Mouse (Mus musculus): ENCODE results near the gene Gm12695. TPM values are rescaled to one million over a fixed set of nuclear protein-coding genes. Genes with fewer than 3 reads are reported as not detected.

Gene Gm12695
- total RNA-seq (2022) = not detected

DNA sequence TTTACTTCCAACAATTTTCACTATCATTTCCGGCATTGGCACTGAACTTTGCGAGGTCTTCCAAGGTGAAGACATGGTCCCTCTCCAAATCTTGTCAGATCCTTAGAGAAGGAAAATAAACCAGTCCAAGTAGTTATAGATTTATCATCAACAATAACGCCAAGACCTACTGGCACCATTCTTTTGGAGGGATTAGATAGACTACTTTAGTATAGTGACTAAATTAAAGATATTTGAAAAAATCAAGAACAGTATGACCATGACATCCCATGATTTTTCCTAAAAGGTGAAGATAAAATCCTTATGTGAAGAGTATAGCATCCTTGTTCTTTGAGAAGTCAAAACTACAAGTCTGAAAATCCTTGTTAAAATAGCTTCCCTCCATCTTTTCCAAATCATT lies at the start of gene Gm12695:
Gene Gm12695, minus strand, starts transcription at position 101 of the 400 bp plus-strand sequence.
- DNase-seq = no peak

DNA sequence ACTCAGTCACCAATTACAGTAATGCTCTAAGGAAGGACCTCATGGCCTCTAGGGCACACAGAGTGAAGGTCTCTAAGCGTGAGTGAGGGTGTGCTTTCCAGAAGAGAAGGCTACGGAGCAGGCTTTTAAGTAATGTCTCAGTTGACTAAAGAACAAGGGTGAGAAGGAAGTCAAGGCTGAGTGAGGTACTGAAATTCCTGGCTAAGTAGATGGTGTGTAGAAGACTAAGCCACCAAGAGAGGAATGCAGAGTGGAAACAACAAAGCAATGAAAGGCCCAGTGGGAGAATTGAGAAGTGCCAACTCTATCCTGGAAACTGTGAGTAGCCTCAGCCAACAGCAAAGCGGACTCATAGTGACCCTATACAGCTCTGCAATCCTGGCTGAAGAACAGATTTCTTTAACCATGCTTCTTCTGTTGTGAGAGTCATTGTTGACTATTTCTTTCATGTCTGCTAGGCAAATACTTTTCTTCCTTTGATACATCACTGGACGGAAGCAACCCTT lies 40.6 kb upstream of the Gm12695 start:
- DNase-seq = no peak

DNA sequence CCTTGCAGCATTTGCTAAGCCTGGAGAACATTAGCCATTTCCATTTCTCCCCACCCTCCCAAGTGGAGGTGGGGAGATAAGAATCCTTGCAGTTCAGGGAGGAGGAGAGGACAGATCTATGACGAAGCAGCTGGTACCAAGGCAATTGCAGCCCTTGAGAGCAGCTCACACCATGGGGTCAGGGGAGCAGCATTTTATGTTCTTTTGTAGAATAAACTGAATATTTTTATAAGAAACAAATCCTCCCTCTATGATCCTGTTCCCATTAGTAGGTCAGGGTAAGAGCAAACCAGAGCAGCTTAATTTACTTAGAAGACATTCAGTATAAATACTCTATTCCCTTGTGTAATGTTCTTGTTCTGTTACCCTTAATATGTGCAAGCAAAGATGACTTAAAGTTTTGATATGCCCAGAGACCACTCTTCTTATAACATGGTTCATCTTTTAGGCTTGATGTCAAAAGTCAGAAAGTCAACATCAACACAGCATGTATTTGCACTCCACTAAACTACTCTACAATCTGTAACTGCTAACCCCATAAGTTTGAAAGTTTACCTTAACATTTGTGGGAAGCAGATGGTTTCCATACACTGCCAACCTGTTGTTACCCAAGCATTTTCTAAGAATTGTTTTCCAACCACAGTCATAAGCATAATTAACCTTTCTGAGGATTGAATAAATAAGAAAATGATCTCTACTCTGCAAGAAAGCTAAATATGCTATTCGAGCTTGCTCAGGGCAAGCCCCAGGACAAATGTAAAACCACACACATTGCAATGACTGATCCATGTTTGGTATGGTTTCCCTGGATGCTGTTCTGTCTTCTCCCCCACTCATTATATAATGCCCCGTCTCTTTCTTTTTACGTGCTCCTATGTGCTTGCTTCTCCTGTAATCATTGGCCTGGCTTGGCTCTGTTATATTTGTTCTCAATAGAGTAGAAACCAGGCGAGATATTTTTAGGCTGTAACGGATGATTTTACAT lies 22.1 kb upstream of the Gm12695 start:
- DNase-seq = no peak

DNA sequence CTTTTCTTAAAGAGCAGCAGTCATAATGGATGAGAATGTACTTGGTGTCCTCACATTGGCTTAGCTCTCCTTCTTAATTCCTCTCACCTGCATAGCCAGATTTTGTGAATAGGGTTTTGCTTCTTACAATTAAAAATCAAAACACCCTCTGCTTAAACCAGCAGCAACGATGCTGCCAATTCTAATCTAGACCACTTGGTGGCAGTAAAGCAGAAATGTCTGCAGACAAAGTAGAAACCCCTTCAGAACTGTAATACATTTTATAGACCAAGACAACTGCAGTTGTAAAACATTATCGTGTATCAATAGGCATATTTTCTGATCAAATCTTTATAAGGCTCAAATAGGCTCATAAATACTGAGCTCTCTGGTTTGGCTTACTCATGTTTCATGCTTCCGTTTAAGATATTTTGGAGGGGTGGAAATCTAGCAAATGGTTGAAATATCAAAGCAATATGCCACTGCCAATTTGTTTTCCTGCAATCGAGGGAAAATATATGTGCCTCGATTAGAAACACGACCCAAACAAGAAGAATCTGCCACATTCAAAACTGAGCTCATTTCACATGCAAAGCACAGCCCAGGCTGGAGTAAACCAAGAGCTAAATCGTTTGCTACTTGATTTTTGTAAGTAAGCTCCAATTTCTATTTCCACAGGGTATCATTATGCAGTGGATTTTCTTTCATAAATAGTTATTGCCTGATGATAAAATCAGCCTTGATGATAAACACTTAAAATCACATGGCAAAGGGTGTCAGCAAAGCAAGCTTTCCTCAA lies 14.6 kb upstream of the Gm12695 start:
- DNase-seq = no peak

DNA sequence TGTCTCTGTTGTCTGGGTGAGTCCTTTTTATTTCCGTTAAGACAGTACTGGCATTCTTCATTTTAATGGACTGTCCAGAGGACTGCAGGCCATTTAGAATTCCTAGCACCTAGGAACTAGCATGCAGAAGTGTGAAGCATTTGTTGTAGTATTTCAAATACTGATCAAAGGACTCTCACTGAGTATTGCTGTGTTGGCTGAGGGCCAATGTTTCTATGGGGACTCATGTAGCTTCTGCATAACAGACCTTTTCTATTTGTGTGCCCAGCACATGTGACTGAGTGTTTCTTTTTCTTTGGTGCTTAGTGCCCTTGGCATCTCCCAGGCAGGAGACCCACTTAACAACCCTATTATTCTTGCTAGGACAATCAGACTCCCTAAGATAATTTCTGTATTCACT lies 12.6 kb upstream of the Gm12695 start:
- DNase-seq = no peak

DNA sequence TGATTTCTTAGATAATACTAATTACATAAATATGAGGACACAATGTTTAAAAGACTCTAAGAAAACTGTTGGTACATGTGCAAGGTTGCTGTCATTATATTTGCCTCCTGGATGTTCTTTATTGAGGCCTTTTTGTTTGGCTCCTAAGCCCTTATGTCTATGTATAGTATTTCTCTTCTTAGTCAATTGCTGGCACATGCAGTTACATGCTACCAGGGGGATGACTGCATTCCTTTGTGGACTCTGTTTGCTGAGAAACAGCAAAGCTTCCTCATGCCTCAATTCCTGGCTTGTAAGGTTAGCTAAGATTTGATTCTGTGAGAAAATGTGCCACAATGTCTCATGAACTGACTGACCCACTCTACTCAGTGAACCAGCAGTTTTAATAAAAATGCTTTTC lies 6.3 kb upstream of the Gm12695 start:
- DNase-seq = no peak

DNA sequence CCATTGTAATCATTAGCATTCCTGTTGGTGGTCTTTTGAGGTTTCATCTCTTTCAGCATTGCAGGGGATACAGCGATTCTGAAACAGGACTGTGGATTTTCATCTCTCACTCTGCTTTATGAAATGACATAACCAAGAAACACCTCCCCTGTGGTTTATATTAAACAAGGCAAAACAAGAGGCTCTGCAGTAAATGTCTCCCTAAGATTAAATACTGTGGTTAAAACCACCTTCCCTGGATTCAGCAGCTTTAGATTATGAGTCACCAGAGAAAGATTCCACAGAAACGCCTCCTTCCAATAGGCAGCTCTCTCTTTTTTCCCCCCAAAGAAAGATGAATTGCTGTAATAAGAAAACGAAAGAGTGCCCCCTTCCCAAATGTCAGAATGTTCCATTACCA lies 4.9 kb upstream of the Gm12695 start:
- DNase-seq = no peak

DNA sequence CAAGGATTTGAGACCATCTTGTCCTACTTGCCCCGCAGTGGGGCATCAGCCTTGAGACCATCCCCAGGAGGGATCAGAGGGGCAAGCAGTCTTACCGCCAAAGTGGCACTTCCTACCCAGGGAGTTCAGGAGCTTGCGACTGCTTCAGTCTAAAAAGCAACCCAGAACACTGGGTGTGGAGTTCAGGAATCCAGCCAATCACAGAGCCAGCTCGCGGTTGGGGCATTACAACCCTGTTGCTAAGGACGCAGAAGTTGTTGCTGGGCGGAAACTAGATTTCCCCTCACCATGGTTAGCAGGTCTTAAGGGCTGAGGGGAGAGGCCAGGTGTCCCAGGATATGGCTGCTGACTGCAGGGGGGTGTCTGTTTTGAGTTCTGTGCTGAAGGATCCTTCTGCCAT lies 1.6 kb upstream of the Gm12695 start:
- DNase-seq = no peak

DNA sequence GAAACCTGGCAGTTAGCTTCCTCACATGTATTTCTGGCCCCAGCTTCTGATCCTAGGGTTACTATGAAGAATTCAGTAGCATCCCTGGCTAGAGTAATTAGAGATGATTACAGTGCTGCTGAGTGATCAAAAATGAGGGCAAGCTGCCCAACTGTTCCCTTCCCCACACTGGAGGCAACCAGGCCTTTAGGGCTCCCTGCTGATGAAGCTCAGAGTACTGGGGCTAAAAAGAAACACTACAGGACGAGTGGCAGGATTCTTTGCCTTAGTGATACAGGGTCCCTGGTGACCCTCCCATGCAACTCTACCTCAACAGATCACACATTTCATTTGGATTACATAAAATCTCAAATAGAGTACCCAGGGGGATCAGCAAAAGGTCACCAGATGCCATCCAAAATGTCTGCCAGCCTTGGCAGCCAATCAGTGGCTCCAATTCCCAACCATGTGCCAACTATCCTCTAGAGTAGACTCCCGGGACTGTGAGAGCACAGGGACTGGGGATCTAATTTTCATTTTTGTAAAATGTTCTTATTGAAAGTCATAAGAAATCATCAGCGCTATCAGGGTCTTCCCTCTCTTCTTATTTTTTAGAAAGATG lies 11.9 kb downstream of the Gm12695 start:
- no peak for DNase-seq

DNA sequence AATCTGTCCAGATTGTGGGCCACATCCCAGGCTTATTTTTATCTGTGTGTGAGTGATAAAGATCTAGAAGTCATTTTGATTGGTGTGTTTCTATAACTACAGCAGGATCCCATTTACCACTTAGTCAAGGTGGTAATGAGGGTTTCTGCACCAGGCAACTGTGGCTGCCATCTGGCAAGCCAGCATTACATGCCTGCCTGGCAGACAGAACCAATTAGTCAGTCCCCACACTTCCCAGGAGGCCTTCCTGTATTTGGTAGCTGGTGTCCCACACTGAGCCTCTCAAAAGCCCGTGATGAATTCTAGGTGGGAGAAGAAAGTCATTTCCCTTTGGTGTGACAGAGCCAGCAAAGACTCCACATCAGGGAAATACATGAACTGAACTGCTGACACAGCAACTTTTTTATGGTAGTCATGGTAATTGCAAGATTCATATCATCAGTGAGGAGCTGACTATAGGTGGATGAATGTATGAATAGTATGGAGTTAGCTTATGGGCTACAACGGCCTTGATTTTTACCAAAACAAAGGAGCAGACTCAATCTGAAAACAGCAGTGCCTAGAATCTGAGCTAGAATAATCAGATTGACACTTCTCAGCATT lies 18.5 kb downstream of the Gm12695 start:
- DNase-seq = no peak

DNA sequence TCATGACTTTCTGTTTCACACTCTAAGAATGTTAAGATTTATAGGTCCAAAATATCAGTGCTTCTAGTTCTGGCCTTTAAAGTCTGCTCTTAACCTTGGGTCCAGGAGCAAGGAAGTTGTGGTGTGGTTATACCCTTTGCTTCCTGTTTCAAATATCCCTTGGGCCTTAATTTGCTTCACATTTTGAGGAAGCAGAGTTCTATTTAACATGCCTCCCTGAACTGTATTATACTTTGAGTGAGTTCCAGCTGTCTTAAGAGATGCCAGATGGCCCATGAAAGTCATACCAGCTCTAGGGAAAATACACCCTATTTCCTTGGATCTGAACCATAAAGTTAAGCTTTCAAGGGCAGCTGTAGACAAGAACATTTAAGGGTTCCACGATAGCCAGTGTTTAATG lies 33.0 kb downstream of the Gm12695 start:
- DNase-seq = no peak

DNA sequence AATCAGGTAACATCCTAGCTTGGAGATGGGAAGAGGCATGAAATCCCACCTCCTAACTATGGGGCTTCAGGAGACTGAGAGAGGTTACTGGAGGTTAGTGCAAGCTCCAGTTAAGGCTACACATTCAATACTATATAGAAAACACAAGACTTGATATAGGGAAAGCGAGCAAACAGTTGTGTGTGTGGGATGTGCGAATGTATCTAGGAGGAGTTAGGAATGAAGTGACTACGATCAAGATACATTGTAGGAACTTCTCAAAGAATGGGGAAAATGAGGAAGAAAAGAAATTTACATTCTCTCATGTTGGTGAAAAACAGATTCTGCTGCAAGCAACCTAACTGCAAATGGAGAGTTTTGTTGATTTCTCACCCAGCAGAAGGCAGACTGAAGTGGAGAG lies 44.5 kb downstream of the Gm12695 start:
- DNase-seq = no peak

DNA sequence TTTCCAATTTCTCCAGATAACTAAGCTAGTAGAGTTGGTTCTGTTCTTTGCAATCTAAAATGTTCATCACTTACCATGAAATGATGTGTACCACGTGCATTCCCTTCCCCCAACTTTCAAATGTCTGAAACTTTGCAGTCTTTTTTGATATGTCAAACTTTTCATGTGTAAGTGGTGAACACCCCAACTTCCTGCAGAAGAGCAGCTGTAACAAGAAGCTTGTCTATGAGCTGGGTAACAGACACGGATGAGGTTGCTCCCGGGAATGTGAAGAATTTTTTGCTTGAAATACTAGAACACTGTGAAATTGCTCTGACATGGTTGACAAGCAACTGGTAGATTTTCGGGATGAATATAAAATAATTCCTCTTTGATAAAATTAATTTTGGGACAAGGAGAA lies 55.7 kb downstream of the Gm12695 start:
- no peak for DNase-seq

DNA sequence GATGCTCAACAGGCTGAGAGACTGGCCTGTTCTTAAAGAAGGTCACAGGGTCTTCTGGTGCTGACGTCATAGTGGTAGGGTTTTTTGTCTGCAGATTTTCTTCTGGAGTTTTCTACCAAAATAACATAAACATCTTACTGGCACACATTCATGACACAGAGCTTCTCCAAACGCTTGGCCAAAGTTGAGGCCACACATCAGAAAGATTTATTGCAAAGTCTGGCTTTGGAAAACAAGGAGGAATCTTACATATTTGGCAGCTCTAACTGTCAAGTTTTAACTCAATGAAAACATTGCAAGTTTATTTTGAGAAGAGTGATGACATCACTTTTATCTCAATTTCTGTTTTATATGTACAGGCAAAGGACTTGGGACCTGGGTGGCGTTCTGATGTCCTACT lies 56.8 kb downstream of the Gm12695 start:
- no peak for DNase-seq

DNA sequence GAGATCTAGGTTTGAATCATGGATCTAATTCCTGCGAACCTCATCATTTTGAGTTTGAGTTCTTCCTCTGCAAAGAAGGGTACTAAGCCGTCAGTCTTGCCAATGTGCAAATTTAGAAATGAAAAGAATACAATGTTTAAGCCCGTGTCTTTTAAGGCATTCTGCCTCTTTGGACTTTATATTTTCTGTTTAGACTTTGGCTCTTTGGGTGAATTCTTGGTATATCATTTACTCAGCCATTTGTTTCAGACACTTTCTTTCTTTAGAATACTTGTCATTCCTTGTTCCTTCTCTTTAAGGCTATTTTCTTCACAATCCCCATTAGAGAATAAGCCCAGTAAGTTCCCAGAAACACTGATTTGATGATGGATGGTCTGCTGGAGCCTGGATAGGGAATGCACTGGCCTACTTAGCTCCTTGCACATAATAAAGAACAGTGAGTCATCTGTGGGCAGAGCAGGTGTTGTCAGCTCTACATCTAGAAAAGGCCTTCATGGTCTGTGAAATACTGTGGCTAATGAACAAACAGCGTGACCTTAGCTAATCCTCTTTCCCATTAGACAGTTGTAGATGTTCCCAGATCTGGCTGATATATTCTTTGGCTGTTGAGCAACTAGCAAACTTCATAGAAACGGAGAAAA lies 59.5 kb downstream of the Gm12695 start:
- DNase-seq = peak; percentile 7

DNA sequence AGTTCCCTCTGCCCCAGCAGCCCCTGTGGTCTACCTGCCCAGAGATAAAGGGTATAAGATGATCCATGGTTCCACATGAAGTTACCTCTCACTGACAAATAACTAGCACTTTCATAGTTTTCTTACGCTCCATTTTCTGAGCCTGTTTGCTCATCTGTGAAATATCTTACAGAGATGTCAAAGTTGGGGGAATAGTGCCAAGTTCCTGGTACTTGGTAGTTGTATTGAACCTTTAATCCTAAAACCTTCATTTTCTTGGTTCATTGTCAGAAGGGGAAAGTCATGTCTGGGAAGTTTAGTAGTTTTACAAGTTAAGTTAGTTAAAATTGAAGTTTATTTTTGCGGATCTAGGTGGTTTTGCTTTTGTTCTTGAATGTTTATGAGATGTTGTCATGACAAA lies 62.7 kb downstream of the Gm12695 start:
- no peak for DNase-seq

DNA sequence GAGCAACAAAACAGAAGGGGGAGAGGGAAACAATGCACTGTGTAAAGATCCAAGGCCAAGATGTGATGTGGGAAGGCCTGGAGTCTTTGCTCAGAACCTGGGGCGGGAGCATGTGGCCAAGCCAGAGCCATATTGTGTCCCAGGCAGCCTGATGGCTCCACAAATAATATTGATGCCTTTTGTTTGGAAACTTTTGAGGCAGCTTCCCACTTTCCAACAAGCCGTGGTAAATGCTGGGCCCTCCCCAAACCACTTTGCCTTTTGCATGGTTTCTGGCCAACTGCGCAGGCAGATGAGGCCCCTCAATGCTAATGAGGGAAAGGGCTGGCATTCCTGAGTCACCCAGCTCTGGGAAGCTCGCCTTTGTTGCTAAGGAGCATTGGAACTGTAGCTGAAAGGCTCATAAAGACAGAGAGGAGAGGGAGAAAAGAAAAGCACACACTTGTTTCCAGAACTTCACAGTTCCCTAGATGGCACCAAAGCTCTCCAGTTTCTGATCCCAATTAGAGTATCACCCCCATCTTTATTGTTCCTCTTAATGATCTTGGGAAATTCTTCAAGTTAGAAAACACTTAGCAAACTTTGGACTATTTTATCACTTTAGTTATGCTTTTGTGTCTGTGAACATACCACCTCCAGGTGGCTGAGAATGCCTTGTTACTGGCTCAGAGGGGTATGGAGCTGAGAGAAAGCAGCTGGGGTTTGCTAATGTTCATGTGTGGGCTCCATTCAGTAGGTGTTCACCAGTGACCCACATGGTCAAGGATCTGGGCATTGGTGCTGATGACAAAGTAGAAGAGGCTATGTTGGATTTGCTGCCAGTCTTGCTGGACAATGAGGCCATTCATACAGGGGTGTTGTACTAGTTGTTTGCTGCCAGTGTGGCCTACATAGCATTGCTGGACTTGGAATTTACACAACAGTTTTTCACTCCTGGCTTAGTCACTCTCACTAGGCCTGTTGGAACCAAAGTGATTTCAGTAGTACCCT lies 65.7 kb downstream of the Gm12695 start:
- DNase-seq = no peak

DNA sequence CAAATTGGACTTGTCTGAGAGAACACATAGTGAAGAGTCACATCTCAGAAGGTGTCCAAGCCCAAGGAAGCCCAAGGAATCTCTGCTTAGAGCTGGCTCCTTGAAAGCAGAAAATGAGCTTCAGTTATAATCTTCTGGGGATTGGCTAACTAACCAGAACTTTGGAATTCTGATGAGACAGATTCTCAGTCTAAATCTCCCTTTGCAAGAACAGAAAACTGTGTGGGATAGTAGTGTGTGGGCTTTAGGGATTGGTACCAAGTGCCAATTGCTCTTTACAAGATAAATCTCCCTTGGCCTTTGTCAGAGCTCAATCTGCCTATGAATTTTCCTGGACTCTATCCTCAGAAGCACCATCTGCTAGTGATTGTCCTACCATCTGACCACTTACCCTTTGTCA lies 66.5 kb downstream of the Gm12695 start:
- DNase-seq = no peak

DNA sequence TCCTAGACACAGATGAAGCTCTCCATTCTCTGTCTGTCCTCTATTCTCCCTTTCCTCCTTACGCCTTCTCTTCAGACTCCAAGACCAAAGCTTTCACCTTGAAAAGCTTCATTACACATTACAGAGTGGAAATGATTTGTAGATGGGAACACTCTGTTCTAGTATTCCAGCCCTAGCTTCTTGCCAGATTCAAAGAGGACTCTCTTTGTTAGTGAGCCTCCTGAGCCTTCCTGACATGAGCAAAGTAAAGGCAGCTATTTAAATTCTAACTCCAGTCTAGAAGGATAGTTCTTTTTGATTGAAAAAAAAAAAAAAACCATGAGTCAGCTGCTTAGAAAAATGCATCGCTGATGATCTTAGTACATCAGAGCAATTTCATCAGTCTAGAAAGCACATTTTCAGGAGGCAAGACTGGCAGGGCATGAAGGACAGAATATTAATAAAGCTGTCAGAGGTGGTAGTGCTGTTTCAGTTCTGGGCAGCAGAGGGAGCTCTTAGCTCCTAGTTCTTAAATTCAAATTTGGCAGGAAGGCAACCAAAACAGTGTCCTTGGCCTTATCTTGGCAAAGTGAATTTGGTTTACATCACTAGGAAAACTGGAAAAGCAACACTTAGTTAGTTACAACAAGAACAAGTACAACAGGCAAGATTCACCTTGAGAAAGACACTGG lies 79.6 kb downstream of the Gm12695 start:
- DNase-seq = peak; percentile 64

DNA sequence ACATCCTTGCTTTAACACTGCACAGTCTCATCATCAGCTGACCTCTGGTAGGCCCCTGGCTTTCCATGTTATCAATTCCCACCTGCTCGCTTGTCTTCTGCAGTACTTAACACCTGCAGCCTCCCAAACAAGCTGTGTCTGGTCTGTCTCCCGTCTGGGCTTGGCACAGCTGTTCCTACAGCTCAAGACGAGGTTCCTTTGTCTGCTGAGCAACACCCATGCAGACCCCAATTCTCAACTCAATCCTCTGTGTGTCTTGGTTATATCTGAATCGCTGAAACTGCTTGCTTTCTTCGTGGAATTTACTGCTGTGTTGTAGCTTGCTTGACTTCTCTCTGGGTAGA lies 86.8 kb downstream of the Gm12695 start:
- no peak for DNase-seq

All from adrenal gland, adult 8-10 months (tissue).